9 mouse cellular contexts compared by ENCODE assay signal in the genomic region with DNA sequence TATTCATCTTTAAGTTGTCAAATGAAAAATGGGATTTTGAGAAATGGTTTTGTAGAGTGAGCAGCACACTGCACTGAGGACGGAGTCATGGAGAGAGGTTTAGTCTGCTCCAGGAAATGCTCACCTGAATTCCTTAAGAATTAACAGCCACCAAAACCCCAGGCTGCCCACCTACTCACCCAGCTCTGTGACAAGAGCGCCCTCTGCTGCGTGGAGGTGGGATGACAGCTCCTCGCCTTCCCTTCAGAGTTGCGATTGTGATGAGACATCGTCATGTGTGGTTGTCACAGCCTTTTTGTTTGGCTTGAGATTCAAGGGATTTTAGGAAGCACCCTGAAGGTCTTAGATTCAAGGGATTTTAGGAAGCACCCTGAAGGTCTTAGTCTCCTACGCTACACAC. TPM values are rescaled to one million over a fixed set of nuclear protein-coding genes. Genes with fewer than 3 reads are reported as not detected.
DNase-seq lines count a peak whose midpoint lies in the region; ATAC-seq and TF ChIP-seq lines count a peak whose summit lies in the region.
"Had no signal": no experiment of that assay in that cellular context is flagged by ENCODE, and none has a peak within 500 bp of the region (broad histone marks: within the 10 kb centered on the region; RNA-seq: fewer than 3 reads in every experiment).

No protein-coding gene starts in this region.

- no peaks in the 10 kb centered on the region for H3K9me3 ChIP-seq in kidney, embryonic 16.5 days (ENCODE audit: low read length)
- H3K9me3 ChIP-seq in limb, embryonic 12.5 days, result no peaks in the 10 kb centered on the region

- H3K27ac ChIP-seq in kidney, adult 2 months (ENCODE audit: insufficient read depth, low read depth, low read length), result no peak overlapping the region
- H3K27ac ChIP-seq in kidney, embryonic 16.5 days (ENCODE audit: low read length), result no peak overlapping the region
- H3K27ac ChIP-seq in limb, embryonic 12.5 days, result 0 out of 2 replicates have a peak overlapping the region, but pooled peaks have one; percentile 23

- no peaks in the 10 kb centered on the region for H3K27me3 ChIP-seq in kidney, adult 2 months (replicated peaks; ENCODE audit: control insufficient read depth, insufficient read depth, low read length)
- peaks cover 8% of the 10 kb centered on the region; the same call in 1 of the 2 replicates for H3K27me3 ChIP-seq in kidney, embryonic 16.5 days (ENCODE audit: insufficient read depth, low read length)
- peaks cover 16% of the 10 kb centered on the region for H3K27me3 ChIP-seq in limb, embryonic 12.5 days

- intact Hi-C loops in heart, postnatal 10 days (cut with DNase I), result loop anchor here (1.0 kb wide), 1 partner anchor 166 kb away; no protein-coding TSS in a partner anchor

- H3K36me3 ChIP-seq in kidney, adult 2 months (ENCODE audit: control insufficient read depth, insufficient read depth, low read length), result no peaks in the 10 kb centered on the region; the same call in 1 of the 2 replicates
- peaks cover 7% of the 10 kb centered on the region; the same call in 1 of the 2 replicates for H3K36me3 ChIP-seq in kidney, embryonic 16.5 days (ENCODE audit: insufficient read depth, low read length)
- peaks cover 16% of the 10 kb centered on the region; the same call in 1 of the 2 replicates for H3K36me3 ChIP-seq in limb, embryonic 12.5 days

- H3K9ac ChIP-seq in kidney, embryonic 16.5 days (replicated peaks; ENCODE audit: low read length), result no peak overlapping the region
- H3K9ac ChIP-seq in limb, embryonic 12.5 days (replicated peaks), result no peak overlapping the region

- no peak overlapping the region for H3K4me3 ChIP-seq in kidney, adult 2 months (ENCODE audit: insufficient read depth, low read depth, low read length)
- H3K4me3 ChIP-seq in kidney, embryonic 16.5 days (ENCODE audit: low read length), result no peak overlapping the region
- H3K4me3 ChIP-seq in limb, embryonic 12.5 days (replicated peaks), result no peak overlapping the region

- 34% methylated on average over 7 of the region's 7 CpGs for WGBS in kidney, adult 2 months
- 33% methylated on average over 7 of the region's 7 CpGs for WGBS in kidney, embryonic 16.5 days
- WGBS in limb, embryonic 12.5 days, result 31% methylated on average over 7 of the region's 7 CpGs

- peak; percentile 61 for DNase-seq in kidney, adult 2 months
- peak; percentile 65 for DNase-seq in MN1 (ENCODE audit: low spot score)
- peak; percentile 62 for DNase-seq in cerebellum, adult 9-11 months
- DNase-seq in heart, postnatal 10 days, result peak; percentile 64 to 86
- peak; percentile 61 for DNase-seq in ovary, postnatal 36 days (ENCODE audit: low spot score)

- no peak for TF ChIP-seq POLR2A in kidney, adult 2 months (IDR thresholded peaks at IDR 0.05; ENCODE audit: low read depth, low read length)

- no peak for ATAC-seq in kidney, embryonic 16.5 days (ENCODE audit: low FRiP score, low TSS enrichment)
- ATAC-seq in limb, embryonic 12.5 days (ENCODE audit: insufficient number of reproducible peaks, insufficient read depth, low FRiP score, low TSS enrichment, low read depth), result no peak
- no peak for ATAC-seq in erythroid progenitor cell, adult 5-6 weeks (replicated peaks; ENCODE audit: low FRiP score, poor library complexity, severe bottlenecking)

- H3K4me1 ChIP-seq in kidney, adult 2 months (ENCODE audit: control insufficient read depth, insufficient read depth, low read length), result peaks cover 19% of the 10 kb centered on the region
- H3K4me1 ChIP-seq in kidney, embryonic 16.5 days (ENCODE audit: insufficient read depth, low read length), result peaks cover 43% of the 10 kb centered on the region
- peaks cover 21% of the 10 kb centered on the region for H3K4me1 ChIP-seq in limb, embryonic 12.5 days (replicated peaks)

- no peak overlapping the region for H3K4me2 ChIP-seq in kidney, embryonic 16.5 days (replicated peaks; ENCODE audit: low read depth, low read length)
- no peak overlapping the region for H3K4me2 ChIP-seq in limb, embryonic 12.5 days

- TF ChIP-seq CTCF in kidney, adult 2 months (conservative IDR thresholded peaks at IDR 0.05; ENCODE audit: insufficient read depth, insufficient read length, low read depth, low read length), result peak; percentile 98

RNA-seq across cellular contexts. Expression of gene Aldh4a1, which starts 13.7 kb away (rescaled TPM):
- 517 and 605 TPM in 2 replicates for polyA plus RNA-seq in kidney, adult 2 months (2012; rRNA removed)
- polyA plus RNA-seq in kidney, embryonic 16.5 days (2015; fragmentation: Nextera tagmentation; extraction: Ambion mirVana), result 133 and 149 TPM in 2 replicates
- 10 to 100 TPM; 15.6 to 15.7 TPM for total RNA-seq in heart, postnatal 10 days (2021)
- 24.3 and 25.3 TPM in 2 replicates for polyA plus RNA-seq in limb, embryonic 12.5 days (2016; fragmentation: Nextera tagmentation; extraction: Ambion mirVana)
- total RNA-seq in erythroid progenitor cell, adult 5-6 weeks (2015; ENCODE audit: low replicate concordance), result 1.7 and 1.8 TPM in 2 replicates
- total RNA-seq in erythroid progenitor cell, adult 5-6 weeks (2017; ENCODE audit: low replicate concordance), result 0.30 and 4.7 TPM in 2 replicates

RNA-seq across cellular contexts. Expression of gene Tas1r2, which starts 17.0 kb away (rescaled TPM):
- 0.08 and 0.14 TPM in 2 replicates for polyA plus RNA-seq in kidney, adult 2 months (2012; rRNA removed)
- not detected in 2 replicates for polyA plus RNA-seq in kidney, embryonic 16.5 days (2015; fragmentation: Nextera tagmentation; extraction: Ambion mirVana)
- not detected for total RNA-seq in heart, postnatal 10 days (2021)
- not detected in 2 replicates for polyA plus RNA-seq in limb, embryonic 12.5 days (2016; fragmentation: Nextera tagmentation; extraction: Ambion mirVana)
- total RNA-seq in erythroid progenitor cell, adult 5-6 weeks (2015; ENCODE audit: low replicate concordance), result not detected in 2 replicates
- not detected in 2 replicates for total RNA-seq in erythroid progenitor cell, adult 5-6 weeks (2017; ENCODE audit: low replicate concordance)
- polyA plus RNA-seq: lung, embryonic 16.5 days had no signal

RNA-seq across cellular contexts. Expression of gene Gm21969, which starts 33.4 kb away (rescaled TPM):
- polyA plus RNA-seq in kidney, adult 2 months (2012; rRNA removed), result 0.02 and 0.08 TPM in 2 replicates
- polyA plus RNA-seq in kidney, embryonic 16.5 days (2015; fragmentation: Nextera tagmentation; extraction: Ambion mirVana), result not detected in 2 replicates
- not detected for total RNA-seq in heart, postnatal 10 days (2021)
- not detected in 2 replicates for polyA plus RNA-seq in limb, embryonic 12.5 days (2016; fragmentation: Nextera tagmentation; extraction: Ambion mirVana)
- total RNA-seq in erythroid progenitor cell, adult 5-6 weeks (2015; ENCODE audit: low replicate concordance), result not detected in 2 replicates
- not detected in 2 replicates for total RNA-seq in erythroid progenitor cell, adult 5-6 weeks (2017; ENCODE audit: low replicate concordance)
